Mouse (Mus musculus) duodenum, adult 2 months (tissue): ENCODE data around the gene Gbf1. TPM values are rescaled to one million over a fixed set of nuclear protein-coding genes. Genes with fewer than 3 reads are reported as not detected.

ENCODE experiments used
- polyA plus RNA-seq: library from polyadenylated mRNA; depleted of rRNA; stranded (reverse); fragments of >200 nt; gene quantifications from 2 replicates; pipeline ENCODE4 v1.2.3, GENCODE M21; 2012; ENCODE audit warnings: low replicate concordance; rRNA removed

Gbf1 gene
- polyA plus RNA-seq, result 187 and 199 TPM in 2 replicates

DNA sequence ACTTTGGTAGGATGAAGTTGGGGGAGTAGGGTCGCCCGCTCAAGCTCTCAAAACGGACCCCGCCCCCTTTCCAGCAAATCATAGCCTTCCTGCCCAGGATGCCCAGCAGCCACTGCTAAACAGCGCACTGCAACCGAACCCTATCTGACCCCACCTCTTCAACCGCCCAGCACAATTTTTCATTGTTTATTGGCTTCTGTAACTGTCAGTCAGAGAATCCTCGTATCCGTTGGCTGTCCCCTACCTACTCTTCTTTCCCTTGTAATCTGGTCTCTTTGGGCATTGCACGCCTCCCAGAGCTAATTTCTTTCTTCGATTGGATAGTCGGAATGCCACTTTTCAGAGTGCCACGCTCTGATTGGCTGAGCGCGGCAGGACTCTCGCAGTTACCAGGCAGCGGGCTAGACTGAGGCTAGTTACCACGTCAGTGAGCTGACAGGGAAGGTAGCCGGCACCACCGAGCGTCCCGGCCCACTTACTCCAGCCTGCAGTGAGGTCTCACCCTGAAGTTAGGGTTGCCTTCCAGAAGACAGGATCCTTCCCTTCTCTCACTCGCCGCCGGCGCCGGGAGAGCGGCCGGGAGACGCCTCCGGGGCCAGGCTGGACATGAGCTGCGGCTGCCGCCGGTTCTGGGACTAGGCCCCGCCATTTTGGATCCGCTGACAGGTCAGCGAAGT lies at the start of gene Gbf1:
Gene Gbf1 (plus strand): TSS at position 383 of the 677 bp plus-strand sequence.

DNA sequence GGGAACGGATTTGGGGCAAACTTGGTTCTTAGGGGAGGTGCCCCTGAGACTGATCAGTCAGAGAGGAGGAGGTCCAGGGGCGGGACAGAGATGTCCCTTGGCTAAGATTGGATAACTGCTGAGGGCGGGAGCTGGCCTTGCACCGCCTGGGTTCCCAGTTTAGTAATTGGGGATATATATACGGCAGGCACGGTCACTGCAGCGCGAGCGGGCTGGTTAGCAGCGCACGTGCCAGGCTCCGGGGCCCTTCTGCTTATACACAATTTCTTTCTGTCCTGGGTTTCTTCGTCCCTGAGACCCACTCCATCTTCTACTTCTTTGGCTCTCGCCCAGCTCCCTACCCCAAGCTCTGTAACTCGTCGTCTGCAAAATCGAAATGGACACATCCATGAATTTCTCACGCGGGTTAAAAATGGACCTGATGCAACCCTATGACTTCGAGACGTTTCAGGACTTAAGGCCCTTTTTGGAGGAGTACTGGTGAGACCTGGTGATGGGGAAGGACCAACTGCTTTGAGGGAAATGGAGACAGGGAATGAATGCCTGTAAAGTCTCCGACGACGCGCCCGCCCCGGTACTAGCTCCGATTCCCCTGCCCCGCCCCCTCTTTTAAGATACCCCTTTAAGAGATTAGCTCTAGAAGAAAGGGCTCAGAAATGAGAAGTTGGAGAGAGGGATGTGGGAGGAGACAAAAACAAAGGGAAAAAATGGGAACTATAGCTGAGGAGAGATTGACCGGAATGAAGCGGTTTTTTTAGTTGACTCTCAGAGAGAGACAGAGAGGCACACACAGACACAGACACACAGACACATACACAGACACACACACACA lies 20.4 kb upstream of the Gbf1 start, which contains the start of gene Elovl3:
Gene Elovl3 (plus strand): TSS at position 204 of the 832 bp plus-strand sequence.

DNA sequence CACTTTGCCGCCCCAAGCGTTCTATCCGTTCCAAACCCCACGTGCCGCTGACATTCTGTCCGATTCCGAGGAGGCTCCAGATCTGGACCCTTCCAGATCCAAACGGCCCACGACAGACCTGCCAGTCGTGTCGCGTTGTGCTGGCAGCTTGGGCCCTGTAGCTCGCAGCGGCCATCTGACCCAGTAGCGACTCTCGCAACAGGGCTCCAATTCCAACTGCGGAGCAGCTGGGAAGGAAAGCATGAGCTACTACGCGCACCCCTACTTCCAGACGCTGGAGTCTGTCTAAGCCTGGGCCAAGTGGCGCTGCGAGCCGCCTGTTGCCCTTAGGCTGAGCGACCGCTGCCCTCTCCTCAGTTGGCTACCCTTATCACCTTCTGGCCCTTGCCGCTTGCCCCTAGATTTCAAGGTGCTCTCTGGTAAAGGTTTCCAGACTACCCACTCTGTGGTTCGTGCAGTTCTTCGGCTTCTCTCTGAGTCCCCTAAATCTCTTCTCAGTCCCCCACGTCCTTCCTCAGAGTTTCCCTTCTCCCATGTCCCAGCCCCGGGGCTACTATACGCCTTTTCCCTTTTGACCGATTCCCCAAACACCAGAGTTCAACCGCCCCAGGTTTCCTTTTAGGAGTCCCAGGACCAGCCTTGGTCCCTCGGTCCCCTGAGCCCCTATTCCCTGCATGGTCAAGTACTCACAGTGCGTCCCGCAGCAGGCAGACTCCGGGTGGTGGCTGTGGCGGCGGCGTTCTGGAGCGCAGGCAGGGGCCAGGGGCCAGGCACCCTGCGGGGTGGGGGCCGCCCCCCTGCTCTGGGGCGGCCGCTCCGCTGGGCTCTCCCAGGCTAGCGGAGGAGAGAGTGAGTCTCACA lies 4.6 kb upstream of the Gbf1 start, which contains the start of gene Pitx3:
Gene Pitx3 (minus strand): TSS at position 816 of the 861 bp plus-strand sequence.

DNA sequence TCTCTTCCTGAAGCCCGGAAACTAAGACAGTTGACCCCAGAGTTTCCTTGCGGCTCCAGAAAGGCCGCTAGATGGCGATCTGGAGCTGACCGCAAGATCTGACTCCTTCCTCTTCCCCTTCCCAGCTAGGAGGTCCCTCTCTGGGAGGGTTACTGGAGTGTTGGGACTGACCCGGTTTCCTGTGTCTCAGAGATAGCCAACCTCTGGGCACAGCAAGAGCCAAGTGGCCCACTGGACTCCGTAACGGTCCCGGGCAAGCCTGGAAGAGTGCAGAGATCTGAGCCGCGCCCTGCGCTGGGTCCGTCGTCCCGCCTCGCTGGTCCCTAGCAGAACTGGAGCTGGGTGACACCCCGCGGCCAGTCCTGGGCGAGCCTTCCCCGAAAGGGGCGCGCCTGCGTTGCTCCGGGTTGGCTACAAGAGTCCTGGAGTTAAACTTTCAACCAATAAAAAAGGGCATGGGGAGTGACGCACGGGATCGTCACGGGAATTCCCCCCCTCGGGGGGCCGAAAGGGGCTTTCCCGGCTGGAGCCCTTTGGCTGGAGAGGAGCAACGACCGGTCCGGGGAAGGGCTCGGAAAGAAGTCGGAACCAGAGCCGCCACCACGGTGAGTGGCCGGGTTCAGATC lies 152.0 kb downstream of the Gbf1 start, which contains the start of gene Nfkb2:
Gene Nfkb2 (plus strand): TSS at position 105 of the 626 bp plus-strand sequence.

DNA sequence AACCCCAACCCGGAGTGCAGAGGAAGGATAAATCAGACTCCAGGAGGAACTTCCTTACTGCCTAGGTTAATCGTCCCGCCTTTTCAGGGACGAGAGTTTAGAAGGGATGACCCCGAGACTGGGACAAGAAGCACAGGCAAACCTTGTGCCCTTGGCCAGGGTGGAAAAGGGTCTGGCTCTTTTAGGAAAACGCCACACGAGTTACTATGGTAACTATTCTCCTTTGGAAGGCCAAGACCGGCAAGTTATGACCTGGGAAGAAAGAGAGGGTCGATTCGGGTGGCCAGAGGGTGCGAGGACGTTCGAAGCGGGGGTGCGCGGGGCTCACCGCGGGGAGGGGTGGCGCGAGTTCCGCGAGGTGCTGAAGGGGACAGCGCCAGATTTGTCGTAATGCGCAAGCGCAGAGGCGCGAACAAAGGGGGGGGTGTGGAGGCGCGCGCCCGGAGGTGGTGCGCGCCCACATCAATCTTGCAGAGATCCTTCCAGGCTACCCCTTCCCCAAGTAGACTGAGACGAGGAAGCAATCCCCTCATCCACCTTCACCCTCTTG lies 174.5 kb downstream of the Gbf1 start, which contains the start of gene Psd:
Gene Psd (minus strand): TSS at position 401 of the 550 bp plus-strand sequence.

DNA sequence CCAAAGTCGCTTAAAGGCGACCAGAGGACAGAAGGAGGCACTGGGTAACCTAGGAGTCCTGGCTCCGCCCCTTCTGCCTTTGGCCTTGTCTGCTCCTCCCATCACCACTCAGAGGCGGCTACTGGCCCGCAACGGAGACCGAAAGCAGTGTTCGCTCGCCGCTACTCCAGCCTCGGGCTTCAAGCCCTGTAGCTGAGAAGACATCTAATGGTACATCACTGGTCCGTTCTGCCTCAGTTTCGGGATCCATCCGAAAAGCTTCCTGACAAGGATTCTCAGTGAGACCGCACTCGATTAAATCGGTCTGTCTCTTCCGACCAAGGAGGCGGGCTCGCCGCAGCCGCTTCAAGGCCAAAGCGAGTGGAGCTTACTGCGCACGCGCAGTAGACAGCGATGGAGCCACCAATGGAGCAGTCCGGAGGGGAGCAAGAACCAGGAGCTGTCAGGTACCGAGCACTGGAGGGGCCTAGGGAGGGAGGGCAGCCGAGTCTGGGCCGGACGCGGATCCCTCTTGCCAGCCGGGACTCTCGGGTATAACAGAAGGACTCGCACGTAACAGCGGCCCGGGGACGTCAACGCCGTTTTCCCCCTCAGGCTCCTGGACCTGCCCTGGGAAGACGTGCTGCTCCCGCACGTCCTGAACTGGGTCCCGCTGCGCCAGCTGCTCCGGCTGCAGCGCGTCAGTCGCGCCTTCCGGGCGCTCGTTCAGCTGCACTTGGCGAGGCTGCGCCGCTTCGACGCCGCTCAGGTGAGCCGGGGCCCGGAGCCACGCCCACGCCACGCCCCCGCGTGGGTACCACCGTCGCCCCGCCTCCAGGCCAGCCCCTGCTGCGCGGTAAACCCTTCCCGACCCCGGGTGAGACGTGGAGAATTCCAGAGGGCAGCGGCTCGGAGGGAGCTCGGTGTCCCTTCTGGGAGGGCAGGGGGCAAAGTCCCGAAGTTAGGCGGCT lies 176.0 kb downstream of the Gbf1 start, which contains the start of gene Fbxl15:
Gene Fbxl15 (plus strand): TSS at position 104 of the 950 bp plus-strand sequence.

Other genes with a start within 250 kb of the Gbf1 start
- gene Armh3, start 154.0 kb upstream of the Gbf1 start, polyA plus RNA-seq, result 6.3 and 7.3 TPM in 2 replicates
- gene Hps6, start 149.0 kb upstream of the Gbf1 start, polyA plus RNA-seq, result 4.3 and 5.2 TPM in 2 replicates
- gene Pprc1, start 107.6 kb upstream of the Gbf1 start, polyA plus RNA-seq, result 8.0 and 18.5 TPM in 2 replicates
- gene Ldb1, start 107.3 kb upstream of the Gbf1 start, polyA plus RNA-seq, result 59.4 and 62.9 TPM in 2 replicates
- gene Nolc1, start 76.6 kb upstream of the Gbf1 start, polyA plus RNA-seq, result 2.5 and 4.8 TPM in 2 replicates
- gene Elovl3, start 20.6 kb upstream of the Gbf1 start, polyA plus RNA-seq, result not detected in 2 replicates
- gene Pitx3, start 4.2 kb upstream of the Gbf1 start, polyA plus RNA-seq, result not detected in 2 replicates
- 32.6 and 51.3 TPM in 2 replicates for gene Nfkb2, start 151.8 kb downstream of the Gbf1 start, polyA plus RNA-seq
- gene Psd, start 174.6 kb downstream of the Gbf1 start, polyA plus RNA-seq, result 37.1 and 38.7 TPM in 2 replicates
- gene Fbxl15, start 175.7 kb downstream of the Gbf1 start, polyA plus RNA-seq, result 39.1 and 73.5 TPM in 2 replicates
- gene Cuedc2, start 186.2 kb downstream of the Gbf1 start, polyA plus RNA-seq, result 25.7 and 26.0 TPM in 2 replicates
- gene Mfsd13a, start 188.6 kb downstream of the Gbf1 start, polyA plus RNA-seq, result 47.7 and 54.8 TPM in 2 replicates
- 3.1 and 6.2 TPM in 2 replicates for gene 2310034G01Rik, start 197.8 kb downstream of the Gbf1 start, polyA plus RNA-seq
- gene Actr1a, start 243.2 kb downstream of the Gbf1 start, polyA plus RNA-seq, result 66.3 and 87.0 TPM in 2 replicates
- 7.5 and 9.2 TPM in 2 replicates for gene Sufu, start 244.4 kb downstream of the Gbf1 start, polyA plus RNA-seq